Mouse (Mus musculus) right cerebral cortex, postnatal 14 days (tissue): ENCODE measurements at regions not wholly inside any gene's neighbourhood (a gene's known extent, or its start where the extent isn't known, plus 50 kb on each side); places are given as distances from the start of the nearest gene placed in this dataset.

Experiments used
- DNase-seq: peaks from one replicate; pipeline ENCODE4 v3.0.0; 2022

GRCm38 (mm10) chr8:116215909-116216308 lies 288.9 kb upstream of the Dynlrb2 start:
- DNase-seq = no peak

DNA sequence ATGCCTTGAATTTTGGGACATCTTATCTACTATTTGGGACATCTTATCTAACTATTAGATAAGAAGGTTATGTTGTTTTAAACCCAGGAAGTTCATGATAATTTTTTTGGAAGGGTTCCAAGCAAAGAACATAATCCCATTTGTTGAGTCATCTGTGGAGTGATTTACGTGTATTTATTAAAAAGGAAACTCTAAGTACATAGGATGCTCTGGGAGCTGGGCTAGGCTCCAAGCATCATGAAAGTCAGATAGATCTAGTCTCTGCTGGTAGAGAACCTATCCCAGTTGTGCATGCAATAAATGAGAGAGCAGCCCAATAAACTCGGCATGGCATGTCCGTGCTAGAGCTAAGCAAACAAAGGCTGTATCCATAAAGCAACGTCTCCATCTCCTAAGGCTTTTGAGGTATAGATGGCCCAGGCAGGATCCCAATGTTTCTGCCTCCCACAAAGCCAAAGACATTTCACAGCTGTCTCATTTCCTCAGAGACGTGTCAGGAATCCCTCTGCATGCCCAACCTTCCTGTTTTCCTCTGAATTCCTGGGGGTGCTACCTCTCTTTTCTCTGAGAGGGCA lies 289.4 kb upstream of the Dynlrb2 start:
- DNase-seq = no peak

GRCm38 (mm10) chr8:116203631-116204030 lies 301.1 kb upstream of the Dynlrb2 start:
- DNase-seq = no peak

GRCm38 (mm10) chr8:116200459-116200999 lies 304.2 kb upstream of the Dynlrb2 start:
- DNase-seq = no peak

DNA sequence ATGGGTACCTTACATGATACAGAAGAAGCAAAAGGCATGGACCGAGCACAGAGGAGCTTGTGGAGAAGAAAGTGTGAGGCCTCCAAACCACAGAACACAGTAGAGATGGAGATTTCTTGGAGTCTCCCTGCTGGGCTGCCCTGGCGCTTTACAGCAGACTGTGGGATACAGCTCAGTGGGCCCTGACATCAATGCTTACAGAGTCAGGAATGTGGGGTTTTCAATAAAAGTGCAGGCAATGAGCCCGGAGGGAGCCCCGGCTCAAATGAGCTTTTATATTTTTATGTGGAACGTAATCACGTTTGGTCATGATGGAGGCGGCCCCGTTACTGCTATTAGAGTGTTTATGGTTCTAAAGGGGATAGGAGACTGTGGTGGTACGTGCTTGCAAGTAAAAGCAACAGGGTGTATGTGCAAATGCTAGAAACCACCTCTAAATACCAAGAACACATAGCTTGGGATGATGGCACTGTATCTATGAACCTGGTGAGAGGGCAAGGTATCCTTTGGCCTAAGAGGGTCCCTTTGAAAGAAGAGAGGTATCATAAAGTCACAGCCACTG lies 308.1 kb upstream of the Dynlrb2 start:
- no peak for DNase-seq

DNA sequence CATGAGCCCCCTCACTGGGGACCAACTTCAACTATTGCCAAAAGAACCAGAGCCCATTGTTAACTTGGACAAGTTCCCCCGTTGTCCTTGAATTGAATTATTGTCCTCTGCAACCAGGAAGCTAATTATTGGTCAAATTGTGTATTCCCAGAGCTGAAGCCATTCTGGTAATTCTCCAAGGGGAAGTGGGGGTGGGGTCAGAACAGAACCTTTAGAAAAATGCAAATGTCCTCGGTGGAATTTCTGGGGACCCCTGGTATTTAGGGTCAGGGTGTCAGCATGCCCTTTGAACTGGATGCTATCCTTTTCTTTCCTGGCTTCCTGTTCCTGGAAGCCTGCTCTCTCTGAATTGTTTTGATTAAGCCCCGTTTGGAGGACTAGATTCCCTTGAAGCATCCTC lies 312.7 kb upstream of the Dynlrb2 start:
- DNase-seq = no peak

- DNase-seq = no peak
Measured at GRCm38 (mm10) chr8:116185206-116185605, 319.6 kb upstream of the Dynlrb2 start.

DNA sequence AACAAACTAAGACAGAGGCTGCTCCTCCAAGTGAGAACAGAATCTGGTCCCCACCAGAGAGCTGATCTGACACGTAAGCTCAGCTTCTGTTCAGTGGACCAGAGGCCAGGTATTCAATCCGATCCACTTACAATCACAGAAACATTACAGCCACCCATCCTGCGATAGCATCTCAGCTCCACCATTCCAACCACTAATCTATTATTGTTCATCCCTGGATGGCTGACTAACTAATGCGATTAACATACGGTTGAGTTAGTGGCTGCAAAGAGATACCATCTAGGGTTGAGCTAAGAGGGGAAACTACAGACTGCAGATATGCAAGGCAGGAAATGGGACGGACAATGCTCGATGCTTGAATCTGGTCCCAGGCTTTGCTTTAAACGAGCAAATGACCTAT lies 320.5 kb upstream of the Dynlrb2 start:
- no peak for DNase-seq

DNA sequence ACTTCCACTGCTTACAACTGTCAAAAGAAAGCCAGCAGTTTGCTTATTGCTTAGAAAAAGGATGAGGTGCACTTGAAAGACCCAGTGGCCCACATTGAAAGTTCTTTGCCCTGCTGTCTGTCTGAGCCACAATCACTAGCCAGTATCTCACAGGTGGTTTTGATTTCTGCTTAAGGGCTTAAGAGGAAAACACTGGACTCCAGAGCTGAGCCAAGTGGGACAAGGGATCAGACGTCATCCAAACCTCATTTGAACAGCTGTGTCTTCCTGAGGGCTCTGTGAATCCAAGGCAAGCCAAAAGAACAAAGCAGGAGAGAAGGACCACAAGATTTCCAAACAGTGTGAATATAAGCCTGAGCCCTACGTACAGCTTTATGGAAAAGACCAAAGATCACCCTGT lies 326.8 kb upstream of the Dynlrb2 start:
- no peak for DNase-seq

DNA sequence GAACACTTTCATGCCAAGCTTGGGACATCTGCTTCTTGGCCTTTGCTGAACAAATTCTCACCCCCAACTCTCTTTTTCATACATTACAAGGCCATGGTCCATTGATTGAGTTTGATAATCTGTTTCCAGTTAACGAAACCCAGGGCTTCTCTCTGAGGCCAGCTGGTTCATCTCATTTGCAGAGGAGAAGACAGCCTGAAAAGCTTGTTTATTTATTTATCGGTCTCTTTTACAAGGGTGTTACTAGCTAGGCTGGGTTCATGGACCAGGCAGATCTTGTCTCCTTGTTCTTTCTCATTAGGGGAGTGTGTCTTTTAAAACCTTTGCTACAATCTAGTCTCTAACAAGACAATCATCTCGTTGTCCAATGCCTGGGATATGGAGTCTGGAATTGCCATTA lies 329.9 kb upstream of the Dynlrb2 start:
- DNase-seq = no peak

DNA sequence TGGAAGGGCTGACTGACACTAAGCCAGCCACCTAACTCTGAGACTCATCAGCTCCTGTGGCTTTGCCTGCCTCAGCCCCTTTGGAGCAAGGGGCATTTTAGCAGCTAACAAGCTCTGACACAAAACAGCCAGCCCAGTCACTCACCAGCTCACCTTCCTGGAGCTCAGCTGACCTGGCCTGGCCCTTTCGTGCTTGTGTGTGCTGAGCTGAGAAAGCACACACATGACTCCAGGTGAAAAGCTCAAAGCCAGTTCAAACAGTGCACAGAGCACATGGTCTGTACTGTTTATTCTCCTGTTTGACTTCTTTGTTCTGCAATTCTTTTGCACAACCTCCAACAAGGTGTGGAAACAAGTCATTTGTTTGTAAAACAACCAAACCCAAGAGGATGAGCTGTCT lies 330.8 kb upstream of the Dynlrb2 start:
- no peak for DNase-seq

- DNase-seq = no peak
Measured at GRCm38 (mm10) chr8:116167874-116168273, 336.9 kb upstream of the Dynlrb2 start.

DNA sequence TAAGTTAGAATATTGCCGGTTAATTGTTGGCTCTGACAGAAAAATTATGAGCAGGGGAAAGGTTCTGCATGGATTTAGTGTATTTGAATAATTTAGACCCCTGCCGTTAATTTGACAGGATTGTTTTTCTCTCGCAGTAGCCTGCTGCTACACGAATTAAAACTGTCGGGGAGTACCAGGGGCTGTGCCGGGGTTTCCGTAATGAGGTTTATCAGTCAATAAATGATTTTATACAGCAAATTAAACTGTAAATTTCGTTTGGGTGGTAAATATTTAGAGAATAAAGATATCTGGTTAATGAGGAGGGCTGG lies 339.8 kb upstream of the Dynlrb2 start:
- DNase-seq = no peak

- DNase-seq = no peak
Measured at GRCm38 (mm10) chr8:116164190-116164988, 340.4 kb upstream of the Dynlrb2 start.

DNA sequence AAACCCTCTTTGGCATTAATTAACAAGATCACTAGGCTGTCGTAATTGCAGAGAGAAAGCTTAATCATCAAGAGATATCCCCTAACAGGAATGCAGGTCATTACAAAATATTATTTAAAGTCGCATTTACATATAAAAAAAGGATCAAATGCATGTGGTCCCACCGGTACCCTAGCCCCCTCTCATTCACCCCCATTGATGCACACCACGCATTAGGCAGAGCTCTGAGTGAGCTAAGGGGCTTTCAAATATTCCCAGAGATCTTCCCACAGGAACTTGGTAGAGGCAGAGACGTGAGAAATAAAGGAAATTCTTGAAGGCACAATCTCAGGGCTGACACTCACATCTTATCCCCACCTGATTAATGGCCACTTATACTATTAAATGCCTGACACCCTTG lies 343.8 kb upstream of the Dynlrb2 start:
- no peak for DNase-seq

GRCm38 (mm10) chr8:116143687-116144573 lies 360.8 kb upstream of the Dynlrb2 start:
- DNase-seq = peak; percentile 56

GRCm38 (mm10) chr8:116141363-116141762 lies 363.4 kb upstream of the Dynlrb2 start:
- DNase-seq = no peak

DNA sequence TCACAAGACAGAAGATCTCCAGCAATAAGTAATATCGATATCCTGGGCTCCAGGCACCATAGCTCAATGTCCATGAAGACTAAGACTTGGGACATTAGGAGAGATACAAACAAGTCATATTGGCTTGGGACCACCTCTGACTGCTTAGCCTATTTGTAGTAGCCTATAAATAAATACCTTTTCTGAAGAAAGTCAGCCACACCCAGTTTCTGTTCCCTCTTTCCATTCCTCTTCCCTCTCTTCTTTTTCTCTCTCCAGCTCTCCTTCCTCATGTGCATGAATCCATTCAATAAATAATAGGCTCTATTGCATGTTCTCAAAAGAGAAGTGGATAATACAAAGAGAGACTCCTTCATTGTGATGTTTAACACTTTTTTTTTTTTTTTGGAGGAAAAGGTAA lies 364.8 kb upstream of the Dynlrb2 start:
- no peak for DNase-seq

GRCm38 (mm10) chr8:116137765-116138164 lies 367.0 kb upstream of the Dynlrb2 start:
- DNase-seq = no peak

DNA sequence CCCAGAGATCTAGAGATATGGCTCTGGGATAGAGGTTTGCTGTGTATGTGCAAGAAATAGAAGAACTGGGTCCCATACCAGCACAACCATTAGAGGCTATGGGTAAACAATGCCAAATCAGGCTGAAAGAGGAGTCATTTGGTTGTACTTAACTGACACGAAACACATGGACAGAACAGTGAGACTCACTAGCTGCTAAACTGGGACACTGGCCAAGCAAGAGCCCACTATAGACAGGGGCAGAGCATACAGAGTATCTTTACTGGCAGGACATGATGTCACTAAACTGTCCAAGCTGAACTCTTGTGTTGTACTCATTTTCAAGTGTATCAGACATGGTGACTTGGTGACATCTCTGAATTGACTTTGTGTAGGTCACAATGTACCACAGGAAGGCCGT lies 371.3 kb upstream of the Dynlrb2 start:
- DNase-seq = no peak

DNA sequence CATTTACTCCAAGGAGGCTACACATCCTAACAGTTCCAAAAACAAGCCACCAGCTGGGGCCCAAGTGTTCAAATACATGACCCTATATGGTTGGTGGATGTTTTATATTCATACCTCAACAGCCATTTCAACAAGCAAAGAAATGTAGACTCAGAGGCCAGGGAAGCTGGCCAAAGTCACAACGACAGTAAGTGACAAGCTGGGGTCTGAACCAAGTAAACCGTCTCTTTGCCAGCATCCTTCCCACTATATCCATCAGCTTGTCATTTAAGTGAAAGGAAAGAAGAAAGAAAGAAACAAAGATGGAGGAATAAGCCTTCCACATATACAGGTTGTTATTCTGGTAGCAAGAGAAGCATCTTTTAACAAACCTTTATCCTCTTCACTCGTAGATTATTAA lies 371.7 kb upstream of the Dynlrb2 start:
- DNase-seq = no peak

DNA sequence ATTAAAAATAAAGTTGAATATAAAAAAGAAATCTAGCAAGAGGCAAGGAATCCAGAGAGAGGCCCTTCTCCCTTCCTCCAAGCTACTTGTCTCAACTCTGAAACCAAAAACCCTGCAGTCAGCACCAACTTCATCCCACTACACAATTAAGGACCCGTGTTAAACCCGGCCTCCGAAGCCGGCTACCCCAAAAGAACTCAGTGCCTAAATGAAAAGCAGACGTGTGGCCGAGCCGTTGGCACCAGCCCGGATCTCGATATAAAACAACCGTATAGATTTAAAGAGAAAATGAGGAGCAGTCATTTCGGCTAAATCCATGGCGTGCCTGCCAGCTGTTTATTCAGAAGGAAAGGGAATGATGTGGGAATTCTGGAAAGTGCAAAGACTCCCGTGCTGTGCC lies 384.7 kb upstream of the Dynlrb2 start:
- no peak for DNase-seq

GRCm38 (mm10) chr8:116117919-116118318 lies 386.9 kb upstream of the Dynlrb2 start:
- DNase-seq = no peak
